Mouse (Mus musculus): ENCODE measurements around the gene Tead3.

DNA sequence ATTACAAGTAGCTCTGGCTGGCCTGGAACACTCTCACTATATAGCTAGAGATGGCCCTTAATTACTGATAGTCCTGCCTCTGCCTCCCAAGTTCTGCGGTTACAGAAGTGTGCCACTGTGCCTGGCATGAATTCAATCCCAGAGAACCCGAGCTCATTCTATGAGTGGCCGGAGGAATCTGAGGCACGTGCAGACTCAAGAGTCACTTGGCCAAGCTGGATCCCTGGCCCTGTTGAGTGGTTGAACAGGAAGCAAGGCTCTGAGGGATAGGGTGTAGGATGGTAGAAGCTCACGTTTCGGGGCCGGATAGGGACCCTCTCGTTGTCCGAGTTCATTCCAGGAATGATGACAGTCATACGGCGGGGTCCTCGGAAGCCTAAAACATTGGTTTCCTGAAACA, 5.3 kb upstream of the Tead3 start:
- TF ChIP-seq CTCF (IDR thresholded peaks at IDR 0.05; ENCODE audit: low read depth, low read length) (no peak), GATA1 (IDR thresholded peaks at IDR 0.05; ENCODE audit: borderline replicate concordance, low read length) (no peak), TAL1 (conservative IDR thresholded peaks at IDR 0.05; ENCODE audit: low read depth, low read length) (no peak)
